Mouse (Mus musculus): ENCODE results near the gene Cnot6l.

DNA sequence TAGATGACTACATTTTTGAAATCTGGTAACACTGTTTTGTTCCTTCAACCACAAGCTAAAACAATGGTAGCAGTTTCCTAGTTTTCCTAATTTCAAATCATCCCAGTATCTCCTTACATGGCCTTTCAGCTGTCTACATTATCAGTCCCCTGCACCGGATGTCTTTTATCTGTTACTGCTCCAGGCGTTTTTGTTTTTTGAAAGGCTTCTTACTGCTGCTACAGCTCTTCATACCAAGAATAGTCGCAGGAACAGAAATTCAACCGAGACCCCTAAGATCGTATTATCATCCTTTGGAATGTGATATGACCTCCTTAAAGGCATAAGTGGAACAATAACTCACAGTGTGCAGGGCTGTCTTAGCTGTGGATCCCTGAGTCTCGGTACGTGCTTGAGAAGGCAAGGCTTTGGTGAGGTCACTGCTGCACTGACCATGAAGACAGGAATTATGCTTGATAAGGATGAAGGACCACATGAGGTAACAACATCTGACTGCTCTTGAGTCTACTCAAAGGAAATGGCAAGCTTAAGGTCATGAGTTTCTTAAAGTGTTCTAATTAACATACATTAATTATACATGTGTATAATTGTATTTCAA is 122.4 kb downstream of the Cnot6l start:
- TF ChIP-seq CTCF (IDR thresholded peaks at IDR 0.05; ENCODE audit: low read depth, low read length) = no peak
- TF ChIP-seq POLR2A (IDR thresholded peaks at IDR 0.05; ENCODE audit: borderline replicate concordance, low read depth, low read length) = no peak
